Mouse (Mus musculus) kidney, postnatal 10 days (tissue): Measurements from ENCODE around the gene Ncaph.
A peak's percentile ranks its signal among the peaks of the same experiment; 100 is the strongest.
"Not testable (repeated sequence)": the region's sequence is repeated elsewhere in the genome, so short reads cannot be mapped to it uniquely, and the experiment has no call there.

Experiments
- DNase-seq: peaks from one replicate; pipeline ENCODE4 v3.0.0; 2021; ENCODE audit warnings: mixed read lengths

Gene Ncaph

GRCm38 (mm10) chr2:127086235-127086634, 47.5 kb downstream of the Ncaph start:
- no peak for DNase-seq

GRCm38 (mm10) chr2:127080591-127081218, 53.0 kb downstream of the Ncaph start:
- DNase-seq, result no peak

- peak; percentile 29 for DNase-seq
Observed at GRCm38 (mm10) chr2:127079881-127080590, 53.7 kb downstream of the Ncaph start.

- DNase-seq, result not testable (repeated sequence)
Observed at GRCm38 (mm10) chr2:127079066-127079465, 54.7 kb downstream of the Ncaph start.

GRCm38 (mm10) chr2:127077611-127078010, 56.1 kb downstream of the Ncaph start:
- DNase-seq, result no peak

- DNase-seq, result no peak
Observed at GRCm38 (mm10) chr2:127074116-127074515, 59.6 kb downstream of the Ncaph start.

GRCm38 (mm10) chr2:127070879-127071278, 62.9 kb downstream of the Ncaph start:
- no peak for DNase-seq

GRCm38 (mm10) chr2:127070435-127070841, 63.3 kb downstream of the Ncaph start, which contains the start of gene Blvra:
Blvra (plus strand) TSS chr2:127070665.
- peak; percentile 94 for DNase-seq

GRCm38 (mm10) chr2:127069781-127070434, 63.8 kb downstream of the Ncaph start:
- no peak for DNase-seq

GRCm38 (mm10) chr2:127068806-127069205, 64.9 kb downstream of the Ncaph start:
- no peak for DNase-seq

GRCm38 (mm10) chr2:127061471-127061870, 72.3 kb downstream of the Ncaph start:
- DNase-seq, result no peak
